Mouse (Mus musculus) CH12.LX (cell line): Measurements from ENCODE around the gene Gm10985.

Experiments
- CTCF ChIP-seq, 2 experiments: IDR thresholded peaks in 1 of 2; conservative IDR thresholded peaks in 1 of 2; 2 replicates each; pipeline ENCODE4 v1.5.1; 2011 to 2012; ENCODE audit warnings: low read depth in 2 of 2, low read length in 2 of 2, improper control_type of control experiment in 1 of 2, inconsistent platforms in 1 of 2, mild to moderate bottlenecking in 1 of 2, moderate library complexity in 1 of 2
- HCFC1 ChIP-seq: IDR thresholded peaks from 2 replicates; pipeline ENCODE4 v1.6.1; 2012; ENCODE audit warnings: low read depth, mild to moderate bottlenecking, inconsistent platforms, low read length, improper control_type of control experiment
- POLR2A ChIP-seq: IDR thresholded peaks from 2 replicates; pipeline ENCODE4 v1.6.1; 2011; ENCODE audit warnings: low read depth, mild to moderate bottlenecking, improper control_type of control experiment, low read length
- ZKSCAN1 ChIP-seq: IDR thresholded peaks from 2 replicates; pipeline ENCODE4 v1.6.1; 2012; ENCODE audit warnings: low read depth, inconsistent platforms, low read length, improper control_type of control experiment, borderline replicate concordance

- TF ChIP-seq HCFC1 (no peak), POLR2A (no peak), CTCF (conservative IDR thresholded peaks at IDR 0.05 in 1 of 2, IDR thresholded peaks at IDR 0.05 in 1 of 2; ENCODE audit: low read depth in 2 of 2, low read length in 2 of 2) (no peak), ZKSCAN1 (no peak)
These were observed 9.4 kb downstream of the Gm10985 start for GRCm38 (mm10) chr3:53854261-53854660.
